Mouse (Mus musculus): ENCODE measurements at regions not wholly inside any gene's neighbourhood (a gene's known extent, or its start where the extent isn't known, plus 50 kb on each side); places are given as distances from the start of the nearest gene placed in this dataset.

- no peak for DNase-seq (ENCODE audit: low read depth, low spot score)
Observed at GRCm38 (mm10) chr10:101117158-101117557, 526.9 kb downstream of the 1700017N19Rik start.

- no peak for DNase-seq (ENCODE audit: low read depth, low spot score)
Observed at GRCm38 (mm10) chr10:101120209-101120608, 529.9 kb downstream of the 1700017N19Rik start.

GRCm38 (mm10) chr10:101167085-101167484 lies 514.2 kb upstream of the Mgat4c start:
- DNase-seq (ENCODE audit: low read depth, low spot score): peak; percentile 33

GRCm38 (mm10) chr10:101171826-101172225 lies 509.5 kb upstream of the Mgat4c start:
- no peak for DNase-seq (ENCODE audit: low read depth, low spot score)

GRCm38 (mm10) chr10:101189233-101189632 lies 492.1 kb upstream of the Mgat4c start:
- no peak for DNase-seq (ENCODE audit: low read depth, low spot score)
